Mouse (Mus musculus) neural tube, embryonic 15.5 days (tissue): ENCODE measurements around the gene Slc24a3. TPM values are rescaled to one million over a fixed set of nuclear protein-coding genes. Genes with fewer than 3 reads are reported as not detected.

ENCODE experiments used
- ATAC-seq: fragments of 200-750 bp; cut with Nextera tagmentation; 2 replicates; pipeline ENCODE4 v1.8.0; 2017; ENCODE audit warnings: mild to moderate bottlenecking, moderate TSS enrichment, moderate library complexity; ENCODE audit not compliant: low FRiP score
- H3K27ac ChIP-seq: fragments of 300-500 bp; sonication (generic); replicated peaks from 2 replicates; pipeline ENCODE4 v1.5.1; 2015; ENCODE audit warnings: mild to moderate bottlenecking, inconsistent platforms
- H3K27me3 ChIP-seq: fragments of 300-500 bp; sonication (generic); replicated peaks from 2 replicates; pipeline ENCODE4 v1.6.1; 2015; ENCODE audit warnings: inconsistent platforms
- H3K36me3 ChIP-seq: fragments of 300-500 bp; sonication (generic); 2 replicates; pipeline ENCODE4 v1.6.1; 2015; ENCODE audit warnings: inconsistent platforms
- H3K4me1 ChIP-seq: fragments of 300-500 bp; sonication (generic); 2 replicates; pipeline ENCODE4 v1.6.1; 2015; ENCODE audit warnings: inconsistent platforms
- H3K4me2 ChIP-seq: fragments of 300-500 bp; sonication (generic); 2 replicates; pipeline ENCODE4 v1.6.1; 2015; ENCODE audit warnings: inconsistent platforms, mild to moderate bottlenecking, moderate library complexity
- H3K4me3 ChIP-seq: fragments of 300-500 bp; sonication (generic); replicated peaks from 2 replicates; pipeline ENCODE4 v1.5.1; 2015; ENCODE audit warnings: mild to moderate bottlenecking, inconsistent platforms
- H3K9ac ChIP-seq: fragments of 300-500 bp; sonication (generic); replicated peaks from 2 replicates; pipeline ENCODE4 v1.6.1; 2015; ENCODE audit warnings: mild to moderate bottlenecking, inconsistent platforms
- H3K9me3 ChIP-seq: fragments of 300-500 bp; sonication (generic); replicated peaks from 2 replicates; pipeline ENCODE4 v1.6.1; 2016; ENCODE audit warnings: inconsistent platforms
- WGBS: fragments of 180-500 bp; shearing (Covaris S2); methylation state at CpG from one replicate; pipeline ENCODE4 v1.1.7; 2015; ENCODE audit warnings: mixed read lengths; 5-methylcytosine and 5-hydroxymethylcytosine counted together
- polyA plus RNA-seq: library from polyadenylated mRNA; unstranded; fragments of >200 nt; fragmentation: Nextera tagmentation; extraction: Ambion mirVana; gene quantifications from 2 replicates; pipeline ENCODE4 v1.2.1, GENCODE M21; 2015

The Slc24a3 gene
- polyA plus RNA-seq, 1 experiment from 2014 or later, result 28.9 TPM

- ATAC-seq, result no peak
- WGBS, result 69% methylated on average over 1 of the region's 1 CpGs
- no peak overlapping the region for H3K9ac ChIP-seq
- no peak overlapping the region for H3K27ac ChIP-seq
- no peaks in the 10 kb centered on the region for H3K27me3 ChIP-seq
- no peak overlapping the region for H3K4me3 ChIP-seq
- H3K4me2 ChIP-seq, result no peak overlapping the region
- H3K4me1 ChIP-seq, result no peaks in the 10 kb centered on the region
- H3K9me3 ChIP-seq, result no peaks in the 10 kb centered on the region
- H3K36me3 ChIP-seq, result no peaks in the 10 kb centered on the region
Observed at GRCm38 (mm10) chr2:145656716-145657115, 489.2 kb downstream of the Slc24a3 start.

GRCm38 (mm10) chr2:145661242-145661641 lies 493.7 kb downstream of the Slc24a3 start:
- no peak overlapping the region for H3K4me2 ChIP-seq
- no peaks in the 10 kb centered on the region for H3K36me3 ChIP-seq
- H3K4me1 ChIP-seq, result no peaks in the 10 kb centered on the region
- H3K27ac ChIP-seq, result no peak overlapping the region
- no peak overlapping the region for H3K4me3 ChIP-seq
- H3K27me3 ChIP-seq, result no peaks in the 10 kb centered on the region
- 71% methylated on average over 5 of the region's 7 CpGs for whole genome bisulfite sequencing
- no peak for ATAC-seq
- no peaks in the 10 kb centered on the region for H3K9me3 ChIP-seq
- H3K9ac ChIP-seq, result no peak overlapping the region

- H3K4me2 ChIP-seq, result no peak overlapping the region
- H3K9me3 ChIP-seq, result no peaks in the 10 kb centered on the region
- WGBS, result 88% methylated on average over 7 of the region's 7 CpGs
- no peak for ATAC-seq
- no peaks in the 10 kb centered on the region for H3K27me3 ChIP-seq
- H3K4me3 ChIP-seq, result no peak overlapping the region
- no peak overlapping the region for H3K27ac ChIP-seq
- H3K9ac ChIP-seq, result no peak overlapping the region
- H3K36me3 ChIP-seq, result no peaks in the 10 kb centered on the region
- no peaks in the 10 kb centered on the region for H3K4me1 ChIP-seq
Observed at GRCm38 (mm10) chr2:145663899-145664298, 496.3 kb downstream of the Slc24a3 start.

- Histone ChIP-seq H3K9me3 (no peaks in the 10 kb centered on the region), H3K4me1 (no peaks in the 10 kb centered on the region), H3K9ac (no peak overlapping the region), H3K36me3 (no peaks in the 10 kb centered on the region), H3K27ac (no peak overlapping the region), H3K4me2 (no peak overlapping the region), H3K4me3 (no peak overlapping the region), H3K27me3 (no peaks in the 10 kb centered on the region)
- WGBS, result 93% methylated on average over 2 of the region's 2 CpGs
- ATAC-seq, result no peak
Observed at GRCm38 (mm10) chr2:145664311-145664710, 496.8 kb downstream of the Slc24a3 start.

GRCm38 (mm10) chr2:145668135-145668534 lies 500.6 kb downstream of the Slc24a3 start:
- H3K9ac ChIP-seq, result no peak overlapping the region
- H3K27ac ChIP-seq, result no peak overlapping the region

GRCm38 (mm10) chr2:145670131-145670530 lies 502.6 kb downstream of the Slc24a3 start:
- H3K9ac ChIP-seq, result no peak overlapping the region
- H3K4me3 ChIP-seq, result no peak overlapping the region
- H3K27me3 ChIP-seq, result no peaks in the 10 kb centered on the region
- WGBS, result 89% methylated on average over 4 of the region's 4 CpGs
- H3K36me3 ChIP-seq, result no peaks in the 10 kb centered on the region
- H3K27ac ChIP-seq, result no peak overlapping the region
- no peak for ATAC-seq
- H3K4me1 ChIP-seq, result peaks cover 12% of the 10 kb centered on the region
- H3K9me3 ChIP-seq, result no peaks in the 10 kb centered on the region
- H3K4me2 ChIP-seq, result no peak overlapping the region

More at GRCm38 (mm10) chr2:145668135-145668534, 500.6 kb downstream of the Slc24a3 start:
- Histone ChIP-seq H3K4me2 (no peak overlapping the region), H3K27me3 (no peaks in the 10 kb centered on the region), H3K4me3 (no peak overlapping the region), H3K9me3 (no peaks in the 10 kb centered on the region), H3K36me3 (no peaks in the 10 kb centered on the region), H3K4me1 (no peaks in the 10 kb centered on the region)
- no peak for ATAC-seq
- 84% methylated on average over 4 of the region's 4 CpGs for WGBS

- Histone ChIP-seq H3K36me3 (no peaks in the 10 kb centered on the region), H3K27me3 (no peaks in the 10 kb centered on the region), H3K4me2 (peak overlapping the region; percentile 75), H3K4me1 (peaks cover 31% of the 10 kb centered on the region), H3K27ac (0 out of 2 replicates have a peak overlapping the region, but pooled peaks have one; percentile 18), H3K9ac (peak overlapping the region; percentile 53), H3K4me3 (peak overlapping the region; percentile 56), H3K9me3 (no peaks in the 10 kb centered on the region)
- WGBS, result 3% methylated on average over 22 of the region's 23 CpGs
- peak; percentile 25; the same call in 1 of the 2 replicates for ATAC-seq
Observed at GRCm38 (mm10) chr2:145674496-145675141, 507.1 kb downstream of the Slc24a3 start.

- H3K4me2 ChIP-seq, result peak within 1 kb of the TSS; percentile 75
- no peaks in the 10 kb centered on the region for H3K36me3 ChIP-seq
- H3K9me3 ChIP-seq, result no peaks in the 10 kb centered on the region
- no peaks in the 10 kb centered on the region for H3K27me3 ChIP-seq
- H3K4me1 ChIP-seq, result peaks cover 31% of the 10 kb centered on the region
- peak; percentile 87 for ATAC-seq
- under 1% methylated on average over 31 of the region's 33 CpGs for WGBS
- peak within 1 kb of the TSS; percentile 53 for H3K9ac ChIP-seq
- H3K27ac ChIP-seq, result peak within 1 kb of the TSS; percentile 46
- peak within 1 kb of the TSS; percentile 56 for H3K4me3 ChIP-seq
Observed at GRCm38 (mm10) chr2:145675142-145675755, 507.7 kb downstream of the Slc24a3 start, which contains the start of gene Rin2. Gene Rin2, plus strand, starts transcription at chr2:145675215.

- Histone ChIP-seq H3K4me3 (peak overlapping the region; percentile 56), H3K36me3 (no peaks in the 10 kb centered on the region), H3K27ac (peak overlapping the region; percentile 46), H3K4me2 (peak overlapping the region; percentile 75), H3K9ac (peak overlapping the region; percentile 53), H3K4me1 (peaks cover 31% of the 10 kb centered on the region), H3K9me3 (no peaks in the 10 kb centered on the region), H3K27me3 (no peaks in the 10 kb centered on the region)
- WGBS, result 5% methylated on average over 27 of the region's 27 CpGs
- ATAC-seq, result peak; percentile 82
Observed at GRCm38 (mm10) chr2:145675756-145676543, 508.4 kb downstream of the Slc24a3 start.

- no peak for ATAC-seq
Observed at GRCm38 (mm10) chr2:145676544-145676925, 509.0 kb downstream of the Slc24a3 start.

GRCm38 (mm10) chr2:145676936-145677335 lies 509.4 kb downstream of the Slc24a3 start:
- Histone ChIP-seq H3K27ac (no peak overlapping the region), H3K4me1 (peaks cover 31% of the 10 kb centered on the region), H3K9me3 (no peaks in the 10 kb centered on the region), H3K36me3 (no peaks in the 10 kb centered on the region), H3K9ac (no peak overlapping the region), H3K27me3 (no peaks in the 10 kb centered on the region), H3K4me2 (peak overlapping the region; percentile 75), H3K4me3 (no peak overlapping the region)
- no peak for ATAC-seq
- 91% methylated on average over 2 of the region's 2 CpGs for WGBS

More at GRCm38 (mm10) chr2:145676544-145676925, 509.0 kb downstream of the Slc24a3 start:
- H3K4me3 ChIP-seq, result no peak overlapping the region
- no peaks in the 10 kb centered on the region for H3K27me3 ChIP-seq
- H3K9ac ChIP-seq, result no peak overlapping the region; the same call in 1 of the 2 replicates
- H3K27ac ChIP-seq, result no peak overlapping the region
- H3K9me3 ChIP-seq, result no peaks in the 10 kb centered on the region
- H3K4me1 ChIP-seq, result peaks cover 31% of the 10 kb centered on the region
- peak overlapping the region; percentile 75 for H3K4me2 ChIP-seq
- no peaks in the 10 kb centered on the region for H3K36me3 ChIP-seq
- WGBS, result 29% methylated on average over 3 of the region's 3 CpGs
